Mouse (Mus musculus): Measurements from ENCODE around the gene Gpr85. TPM values are rescaled to one million over a fixed set of nuclear protein-coding genes. Genes with fewer than 3 reads are reported as not detected.
"Not testable (repeated sequence)": the region's sequence is repeated elsewhere in the genome, so short reads cannot be mapped to it uniquely, and the experiment has no call there.

Gpr85 gene
- polyA plus RNA-seq, 1 experiment from 2014 or later = 26.2 TPM

DNA sequence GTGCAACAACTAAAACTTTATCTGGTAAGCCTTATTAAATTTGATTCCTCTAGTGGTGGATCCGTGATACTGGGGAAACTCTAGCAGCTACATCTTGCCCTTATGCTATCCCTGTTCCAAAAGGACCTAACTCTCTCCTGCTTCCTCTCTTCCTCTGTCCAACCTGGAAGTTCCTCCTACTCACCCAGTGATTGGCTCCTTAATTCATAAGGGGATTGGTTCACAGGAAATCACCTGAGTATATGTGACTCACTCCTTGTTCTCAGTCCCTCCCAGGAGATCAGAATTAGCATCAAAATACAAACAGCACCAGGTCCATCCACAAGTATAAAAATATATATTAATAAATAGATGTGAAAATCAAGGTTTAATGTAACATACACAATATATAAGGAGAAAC lies 20.9 kb upstream of the Gpr85 start:
- H3K36me3 ChIP-seq (ENCODE audit: control insufficient read depth, insufficient read depth, low read length) = no peaks in the 10 kb centered on the region
- H3K27me3 ChIP-seq (ENCODE audit: control insufficient read depth, insufficient read depth, low read length) = no peaks in the 10 kb centered on the region
- no peak for ATAC-seq (ENCODE audit: low FRiP score)
- no peak overlapping the region for H3K9ac ChIP-seq (ENCODE audit: low read depth, low read length)
- H3K4me2 ChIP-seq (replicated peaks; ENCODE audit: low read depth, low read length) = no peak overlapping the region
- H3K4me3 ChIP-seq (ENCODE audit: low read depth, low read length) = no peak overlapping the region
- H3K9me3 ChIP-seq (ENCODE audit: control insufficient read depth, low read length) = no peaks in the 10 kb centered on the region
- WGBS = 88% methylated on average over 1 of the region's 1 CpGs
- H3K27ac ChIP-seq (ENCODE audit: low read depth, low read length) = no peak overlapping the region
- DNase-seq (ENCODE audit: low spot score) = no peak
- no peaks in the 10 kb centered on the region for H3K4me1 ChIP-seq (replicated peaks; ENCODE audit: control insufficient read depth, insufficient read depth, low read length)

DNA sequence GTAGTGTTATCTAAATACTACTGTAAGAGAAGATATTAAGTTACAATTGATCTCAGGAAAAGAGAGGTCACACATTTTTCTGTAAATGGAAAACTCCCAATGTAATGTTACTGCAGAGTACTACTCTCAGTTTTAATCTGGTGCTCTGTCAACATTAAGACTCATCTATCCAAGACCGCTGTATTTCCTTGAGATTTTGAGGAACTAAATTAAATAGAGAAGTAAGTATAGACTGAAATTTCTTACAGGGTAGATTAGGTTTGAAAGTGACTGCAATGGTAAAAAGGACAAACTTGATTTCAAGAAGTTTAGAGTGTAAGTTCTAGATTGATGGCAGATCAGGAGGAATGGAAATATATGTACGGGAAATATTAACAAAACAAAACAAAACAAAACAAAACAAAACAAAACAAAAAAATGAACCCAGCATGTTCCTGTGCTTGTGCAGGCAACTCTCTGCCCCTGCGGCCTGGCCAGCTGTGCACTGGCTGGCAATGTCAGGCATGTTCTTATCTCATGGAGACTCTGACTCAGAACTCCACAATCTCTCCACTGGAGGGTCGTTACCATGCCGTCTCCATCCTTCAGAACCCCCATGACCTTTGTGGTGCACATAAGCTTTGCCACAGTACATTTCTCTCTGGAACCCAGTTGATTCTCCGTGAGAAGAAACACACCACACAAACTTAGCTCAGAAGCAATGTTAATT lies 20.3 kb upstream of the Gpr85 start:
- H3K9ac ChIP-seq (ENCODE audit: low read depth, low read length) = no peak overlapping the region
- no peak overlapping the region for H3K4me3 ChIP-seq (ENCODE audit: low read depth, low read length)
- DNase-seq (ENCODE audit: low spot score) (no peak), ATAC-seq (ENCODE audit: low FRiP score) (no peak)
- H3K4me2 ChIP-seq (replicated peaks; ENCODE audit: low read depth, low read length) = no peak overlapping the region
- WGBS = 88% methylated on average over 6 of the region's 6 CpGs
- no peaks in the 10 kb centered on the region for H3K27me3 ChIP-seq (ENCODE audit: control insufficient read depth, insufficient read depth, low read length)
- no peak overlapping the region for H3K27ac ChIP-seq (ENCODE audit: low read depth, low read length)
- H3K4me1 ChIP-seq (replicated peaks; ENCODE audit: control insufficient read depth, insufficient read depth, low read length) = no peaks in the 10 kb centered on the region
- no peaks in the 10 kb centered on the region for H3K36me3 ChIP-seq (ENCODE audit: control insufficient read depth, insufficient read depth, low read length)
- H3K9me3 ChIP-seq (ENCODE audit: control insufficient read depth, low read length) = no peaks in the 10 kb centered on the region

DNA sequence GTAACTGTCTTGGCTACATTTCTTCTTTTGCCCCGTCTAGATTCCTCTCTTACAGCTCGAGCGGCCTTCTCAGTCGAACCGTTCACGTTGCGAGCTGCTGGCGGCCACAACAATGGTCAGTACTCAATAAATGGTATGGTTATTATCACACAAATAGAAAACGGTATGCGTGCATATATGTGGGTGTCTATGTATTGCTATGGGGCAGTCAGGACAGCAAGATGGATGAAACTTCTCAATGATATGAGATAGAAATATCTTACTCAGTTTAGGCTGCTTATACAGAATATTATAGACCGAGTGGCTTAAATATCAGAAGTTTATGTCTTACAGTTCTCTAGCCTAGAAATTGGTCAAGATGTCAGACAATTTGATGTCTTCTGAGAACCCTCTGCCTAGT lies 14.5 kb upstream of the Gpr85 start:
- DNase-seq (ENCODE audit: low spot score) = no peak
- no peak overlapping the region for H3K9ac ChIP-seq (ENCODE audit: low read depth, low read length)
- no peak overlapping the region for H3K4me2 ChIP-seq (replicated peaks; ENCODE audit: low read depth, low read length)
- H3K9me3 ChIP-seq (ENCODE audit: control insufficient read depth, low read length) = no peaks in the 10 kb centered on the region
- no peaks in the 10 kb centered on the region for H3K4me1 ChIP-seq (replicated peaks; ENCODE audit: control insufficient read depth, insufficient read depth, low read length)
- 20% methylated on average over 10 of the region's 11 CpGs for WGBS
- no peak overlapping the region for H3K4me3 ChIP-seq (ENCODE audit: low read depth, low read length)
- peak; percentile 35 for ATAC-seq (ENCODE audit: low FRiP score)
- H3K36me3 ChIP-seq (ENCODE audit: control insufficient read depth, insufficient read depth, low read length) = no peaks in the 10 kb centered on the region
- no peaks in the 10 kb centered on the region for H3K27me3 ChIP-seq (ENCODE audit: control insufficient read depth, insufficient read depth, low read length)
- H3K27ac ChIP-seq (ENCODE audit: low read depth, low read length) = no peak overlapping the region

DNA sequence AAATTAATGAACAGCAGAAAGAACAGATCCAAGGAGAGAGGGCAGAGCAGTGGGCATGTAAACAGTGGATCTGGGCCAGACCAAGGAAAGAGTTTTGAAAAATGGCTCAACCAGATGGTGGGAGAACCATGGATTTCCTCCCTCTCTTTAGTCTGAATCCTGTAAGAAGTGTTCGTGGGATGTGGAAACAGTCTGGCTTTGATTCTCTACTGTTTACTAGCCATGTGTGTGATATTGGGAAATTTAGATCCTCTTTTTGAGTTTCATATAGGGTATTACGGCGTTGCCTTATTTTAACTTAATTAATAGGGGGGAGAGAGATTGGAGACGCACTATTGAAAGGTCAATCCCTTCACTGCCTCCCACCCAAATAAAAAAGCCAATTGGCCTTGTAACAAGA lies 13.5 kb upstream of the Gpr85 start:
- DNase-seq (ENCODE audit: low spot score) = no peak
- 72% methylated on average over 4 of the region's 4 CpGs for WGBS

DNA sequence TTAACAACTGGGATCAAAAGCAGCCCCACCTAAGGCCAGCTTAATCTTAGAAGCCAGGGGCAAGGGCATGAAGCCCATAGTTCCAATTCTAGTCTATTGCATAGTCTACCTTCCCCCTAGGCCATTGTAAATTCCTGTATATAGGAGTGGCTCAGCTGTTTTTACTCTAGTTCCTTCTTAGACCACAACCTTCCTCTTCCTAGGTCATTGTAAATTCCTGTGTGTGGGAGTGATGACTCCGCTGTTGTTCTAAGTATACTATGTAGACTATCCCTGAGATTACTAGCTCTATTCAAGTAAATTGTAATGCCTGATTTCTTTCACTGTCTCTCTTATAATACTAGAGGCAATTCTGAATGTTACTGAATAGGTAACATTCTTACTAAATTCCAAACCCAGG lies 6.3 kb upstream of the Gpr85 start:
- WGBS = 92% methylated on average over 1 of the region's 1 CpGs
- not testable (repeated sequence) for H3K27me3 ChIP-seq (ENCODE audit: control insufficient read depth, insufficient read depth, low read length); DNase-seq (ENCODE audit: low spot score); H3K9me3 ChIP-seq (ENCODE audit: control insufficient read depth, low read length); H3K4me2 ChIP-seq (replicated peaks; ENCODE audit: low read depth, low read length); H3K4me1 ChIP-seq (replicated peaks; ENCODE audit: control insufficient read depth, insufficient read depth, low read length); H3K36me3 ChIP-seq (ENCODE audit: control insufficient read depth, insufficient read depth, low read length); ATAC-seq (ENCODE audit: low FRiP score); H3K9ac ChIP-seq (ENCODE audit: low read depth, low read length); H3K27ac ChIP-seq (ENCODE audit: low read depth, low read length); H3K4me3 ChIP-seq (ENCODE audit: low read depth, low read length)

More for the DNA sequence above, 13.5 kb upstream of the Gpr85 start:
- H3K9ac ChIP-seq (ENCODE audit: low read depth, low read length) = no peak overlapping the region
- ATAC-seq (ENCODE audit: low FRiP score) = no peak
- no peak overlapping the region for H3K4me2 ChIP-seq (replicated peaks; ENCODE audit: low read depth, low read length)
- no peak overlapping the region for H3K4me3 ChIP-seq (ENCODE audit: low read depth, low read length)
- H3K27ac ChIP-seq (ENCODE audit: low read depth, low read length) = no peak overlapping the region
- no peaks in the 10 kb centered on the region for H3K36me3 ChIP-seq (ENCODE audit: control insufficient read depth, insufficient read depth, low read length)
- H3K4me1 ChIP-seq (replicated peaks; ENCODE audit: control insufficient read depth, insufficient read depth, low read length) = no peaks in the 10 kb centered on the region
- H3K9me3 ChIP-seq (ENCODE audit: control insufficient read depth, low read length) = no peaks in the 10 kb centered on the region
- no peaks in the 10 kb centered on the region for H3K27me3 ChIP-seq (ENCODE audit: control insufficient read depth, insufficient read depth, low read length)

DNA sequence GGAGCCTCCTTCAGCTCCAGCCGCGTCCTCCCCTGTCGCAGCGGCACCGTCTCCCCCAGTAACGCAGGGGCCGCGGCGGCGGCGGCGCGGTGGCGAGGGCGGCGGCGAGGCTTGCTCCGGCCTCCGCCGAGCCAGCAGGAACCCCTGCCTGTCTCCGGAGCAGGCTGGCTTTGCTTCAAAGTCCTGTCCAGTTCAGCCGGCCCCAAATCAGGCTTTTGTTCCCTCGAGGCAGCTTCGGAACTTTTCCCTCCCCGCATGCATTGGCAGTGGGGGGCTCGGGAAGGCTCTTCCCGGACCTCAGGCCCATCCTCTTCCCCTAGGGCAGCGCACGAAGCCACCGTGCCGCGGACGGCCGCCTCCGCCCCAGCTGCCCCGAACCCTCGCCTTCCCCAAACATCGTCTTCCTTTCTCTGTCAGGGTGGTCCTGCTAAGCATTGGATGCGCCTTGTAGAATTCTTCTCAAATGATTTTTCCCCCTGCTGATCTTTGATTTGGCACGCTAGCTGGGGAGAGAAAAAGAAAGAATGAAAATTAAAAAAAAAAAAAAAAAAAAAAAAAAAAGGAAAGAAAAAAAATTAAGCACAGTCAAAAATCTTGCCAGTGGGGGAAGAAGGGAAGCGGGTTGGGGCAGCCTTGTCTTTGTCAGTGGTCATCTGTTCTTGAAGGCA lies 931 bp downstream of the Gpr85 start:
- Histone ChIP-seq H3K4me3 (ENCODE audit: low read depth, low read length) (peak overlapping the region; percentile 60), H3K36me3 (ENCODE audit: control insufficient read depth, insufficient read depth, low read length) (no peaks in the 10 kb centered on the region), H3K9ac (ENCODE audit: low read depth, low read length) (peak overlapping the region; percentile 90), H3K4me2 (replicated peaks; ENCODE audit: low read depth, low read length) (peak overlapping the region; percentile 76), H3K4me1 (replicated peaks; ENCODE audit: control insufficient read depth, insufficient read depth, low read length) (no peaks in the 10 kb centered on the region), H3K27ac (ENCODE audit: low read depth, low read length) (peak overlapping the region; percentile 94), H3K9me3 (ENCODE audit: control insufficient read depth, low read length) (no peaks in the 10 kb centered on the region), H3K27me3 (ENCODE audit: control insufficient read depth, insufficient read depth, low read length) (no peaks in the 10 kb centered on the region)
- ATAC-seq (ENCODE audit: low FRiP score) (peak; percentile 94), DNase-seq (ENCODE audit: low spot score) (peak; percentile 90)
- 0% methylated on average over 41 of the region's 41 CpGs for WGBS

DNA sequence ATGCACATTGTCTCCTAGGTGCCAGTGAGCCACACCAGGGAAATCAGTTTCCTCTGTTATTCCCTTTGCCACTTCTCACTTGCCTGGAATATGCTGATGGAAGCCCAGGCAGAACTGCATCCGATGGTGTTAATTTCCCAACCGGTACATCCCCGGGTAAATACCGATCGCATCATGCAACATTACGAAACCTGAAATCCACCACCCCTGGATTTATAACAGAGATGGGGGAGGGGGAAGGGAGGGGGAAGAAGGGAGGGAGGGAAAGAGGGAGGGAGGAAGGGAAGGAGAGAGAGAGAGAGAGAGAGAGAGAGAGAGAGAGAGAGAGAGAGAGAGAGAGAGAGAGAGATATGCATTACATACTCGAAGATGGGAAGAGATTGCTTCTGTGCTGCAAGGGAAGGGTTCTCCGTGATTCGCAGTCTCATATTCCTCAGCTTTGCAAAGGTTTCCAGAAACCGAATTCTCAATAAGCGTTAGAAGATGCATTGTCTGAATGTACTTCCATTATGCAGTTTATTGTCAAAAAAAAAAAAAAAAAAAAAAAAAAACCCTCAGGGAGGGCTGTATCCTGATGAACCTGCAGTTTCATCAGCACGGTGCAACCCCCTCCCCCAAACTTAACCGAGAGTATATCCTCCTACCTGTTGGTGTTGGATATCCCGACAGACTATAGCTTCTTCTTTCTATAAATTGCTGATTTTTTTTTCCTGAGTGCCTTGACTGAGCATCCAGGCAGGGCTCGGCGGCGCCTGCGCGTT lies 1.6 kb downstream of the Gpr85 start:
- Histone ChIP-seq H3K4me3 (ENCODE audit: low read depth, low read length) (peak overlapping the region; percentile 60), H3K4me1 (replicated peaks; ENCODE audit: control insufficient read depth, insufficient read depth, low read length) (no peaks in the 10 kb centered on the region), H3K36me3 (ENCODE audit: control insufficient read depth, insufficient read depth, low read length) (no peaks in the 10 kb centered on the region), H3K9ac (ENCODE audit: low read depth, low read length) (peak overlapping the region; percentile 90), H3K9me3 (ENCODE audit: control insufficient read depth, low read length) (no peaks in the 10 kb centered on the region), H3K4me2 (replicated peaks; ENCODE audit: low read depth, low read length) (peak overlapping the region; percentile 76), H3K27ac (ENCODE audit: low read depth, low read length) (peak overlapping the region; percentile 94), H3K27me3 (ENCODE audit: control insufficient read depth, insufficient read depth, low read length) (no peaks in the 10 kb centered on the region)
- ATAC-seq (ENCODE audit: low FRiP score) (peak; percentile 36), DNase-seq (ENCODE audit: low spot score) (peak; percentile 58)
- WGBS = 1% methylated on average over 19 of the region's 19 CpGs

DNA sequence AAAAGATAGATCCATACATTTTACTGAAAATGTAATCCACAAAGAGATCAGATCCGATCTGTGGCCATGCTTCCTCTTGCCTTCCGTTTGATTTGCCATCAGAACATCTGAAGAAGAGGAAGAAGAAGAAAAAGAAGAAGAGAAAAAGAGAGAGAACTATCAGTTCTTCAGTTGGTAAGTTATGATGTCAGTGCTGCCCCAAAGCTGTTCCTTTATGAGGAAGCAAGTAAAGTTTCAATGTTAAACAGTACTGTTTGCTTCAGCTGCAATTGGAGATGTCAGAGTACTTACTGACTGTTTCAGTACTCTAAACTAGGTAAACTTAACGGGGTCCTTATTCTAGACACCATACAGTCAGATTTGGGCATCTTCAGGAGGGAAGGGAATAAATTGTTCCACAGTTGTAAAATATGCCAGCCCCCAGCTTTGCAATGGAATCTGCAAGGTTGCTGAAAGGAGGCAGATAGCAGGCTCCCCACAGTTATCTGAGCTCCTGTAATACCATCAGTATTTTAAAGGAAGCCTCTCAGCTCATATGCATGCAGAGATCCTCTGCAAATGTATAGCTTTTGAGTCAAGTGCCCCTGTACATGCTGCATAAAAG lies 2.7 kb downstream of the Gpr85 start:
- H3K4me2 ChIP-seq (replicated peaks; ENCODE audit: low read depth, low read length) = peak overlapping the region; percentile 76
- H3K27ac ChIP-seq (ENCODE audit: low read depth, low read length) = no peak overlapping the region
- no peaks in the 10 kb centered on the region for H3K27me3 ChIP-seq (ENCODE audit: control insufficient read depth, insufficient read depth, low read length)
- 77% methylated on average over 3 of the region's 3 CpGs for WGBS
- no peaks in the 10 kb centered on the region for H3K36me3 ChIP-seq (ENCODE audit: control insufficient read depth, insufficient read depth, low read length)
- no peak for DNase-seq (ENCODE audit: low spot score)
- no peak for ATAC-seq (ENCODE audit: low FRiP score)
- H3K9me3 ChIP-seq (ENCODE audit: control insufficient read depth, low read length) = no peaks in the 10 kb centered on the region
- H3K4me1 ChIP-seq (replicated peaks; ENCODE audit: control insufficient read depth, insufficient read depth, low read length) = no peaks in the 10 kb centered on the region
- H3K9ac ChIP-seq (ENCODE audit: low read depth, low read length) = peak overlapping the region; percentile 90; the same call in 1 of the 2 replicates
- peak overlapping the region; percentile 60 for H3K4me3 ChIP-seq (ENCODE audit: low read depth, low read length)

All from hindbrain, embryonic 11.5 days (tissue).